Mouse (Mus musculus) intestine, postnatal 0 days (tissue): ENCODE data around the gene Fap. TPM values are rescaled to one million over a fixed set of nuclear protein-coding genes. Genes with fewer than 3 reads are reported as not detected.

Experiments
- ATAC-seq: fragments of 200-750 bp; cut with Nextera tagmentation; 2 replicates; pipeline ENCODE4 v1.8.0; 2017; ENCODE audit warnings: mild to moderate bottlenecking, moderate TSS enrichment, moderate library complexity
- H3K27ac ChIP-seq: fragments of 300-500 bp; sonication (generic); 2 replicates; pipeline ENCODE4 v1.5.1; 2014; ENCODE audit warnings: mild to moderate bottlenecking, low read depth, low read length, moderate library complexity
- H3K27me3 ChIP-seq: fragments of 300-500 bp; sonication (generic); replicated peaks from 2 replicates; pipeline ENCODE4 v1.6.1; 2014; ENCODE audit warnings: low read length, mixed read lengths; ENCODE audit not compliant: control insufficient read depth, insufficient read depth
- H3K36me3 ChIP-seq: fragments of 300-500 bp; sonication (generic); 2 replicates; pipeline ENCODE4 v1.6.1; 2014; ENCODE audit warnings: mild to moderate bottlenecking, moderate library complexity; ENCODE audit not compliant: control insufficient read depth, insufficient read depth
- H3K4me1 ChIP-seq: fragments of 300-500 bp; sonication (generic); replicated peaks from 2 replicates; pipeline ENCODE4 v1.6.1; 2014; ENCODE audit warnings: antibody characterized with exemption, low read length, mixed read lengths; ENCODE audit not compliant: control insufficient read depth, insufficient read depth
- H3K4me2 ChIP-seq: fragments of 300-500 bp; sonication (generic); replicated peaks from 2 replicates; pipeline ENCODE4 v1.6.1; 2014; ENCODE audit warnings: low read depth, mild to moderate bottlenecking, moderate library complexity
- H3K4me3 ChIP-seq: fragments of 300-500 bp; sonication (generic); 2 replicates; pipeline ENCODE4 v1.5.1; 2014; ENCODE audit warnings: low read depth, low read length
- H3K9ac ChIP-seq: fragments of 300-500 bp; sonication (generic); 2 replicates; pipeline ENCODE4 v1.6.1; 2014; ENCODE audit warnings: mild to moderate bottlenecking, low read depth, low read length
- H3K9me3 ChIP-seq: fragments of 300-500 bp; sonication (generic); 2 replicates; pipeline ENCODE4 v1.6.1; 2016; ENCODE audit warnings: mixed run types; ENCODE audit not compliant: control insufficient read depth
- CTCF ChIP-seq: sonication (generic); IDR thresholded peaks from 2 replicates; pipeline ENCODE4 v1.5.1; 2016; ENCODE audit warnings: low read depth, mild to moderate bottlenecking, control low read depth, antibody characterized with exemption, moderate library complexity
- WGBS: fragments of 180-500 bp; shearing (Covaris S2); extraction: QIAGEN DNeasy Blood & Tissue Kit; methylation state at CpG from one replicate; pipeline ENCODE4 v1.1.7; 2014; 5-methylcytosine and 5-hydroxymethylcytosine counted together
- polyA plus RNA-seq: library from polyadenylated mRNA; unstranded; fragments of >200 nt; fragmentation: Nextera tagmentation; extraction: Ambion mirVana; gene quantifications from 2 replicates; pipeline ENCODE4 v1.2.1, GENCODE M21; 2015

Fap gene
- polyA plus RNA-seq, 1 experiment from 2014 or later: 2.8 TPM

- Histone ChIP-seq H3K9ac (no peak overlapping the region), H3K9me3 (no peaks in the 10 kb centered on the region), H3K4me1 (no peaks in the 10 kb centered on the region), H3K4me2 (no peak overlapping the region), H3K36me3 (no peaks in the 10 kb centered on the region), H3K27ac (no peak overlapping the region), H3K4me3 (no peak overlapping the region), H3K27me3 (no peaks in the 10 kb centered on the region)
- ATAC-seq: no peak
- no peak for TF ChIP-seq CTCF
- WGBS: 68% methylated on average over 9 of the region's 9 CpGs
Observed at GRCm38 (mm10) chr2:62480285-62481198, 93.3 kb downstream of the Fap start.

- H3K4me2 ChIP-seq: no peak overlapping the region
- no peak for ATAC-seq
- no peaks in the 10 kb centered on the region for H3K4me1 ChIP-seq
- no peak for TF ChIP-seq CTCF
- WGBS: 90% methylated on average over 9 of the region's 9 CpGs
- H3K36me3 ChIP-seq: no peaks in the 10 kb centered on the region
- H3K9me3 ChIP-seq: no peaks in the 10 kb centered on the region
- no peak overlapping the region for H3K4me3 ChIP-seq
- no peak overlapping the region for H3K9ac ChIP-seq
- H3K27me3 ChIP-seq: no peaks in the 10 kb centered on the region
- no peak overlapping the region for H3K27ac ChIP-seq
Observed at GRCm38 (mm10) chr2:62469551-62469950, 104.3 kb downstream of the Fap start.

- no peak for TF ChIP-seq CTCF
- ATAC-seq: no peak
- Histone ChIP-seq H3K27ac (no peak overlapping the region), H3K27me3 (no peaks in the 10 kb centered on the region), H3K4me2 (no peak overlapping the region), H3K4me1 (no peaks in the 10 kb centered on the region), H3K9ac (no peak overlapping the region), H3K9me3 (no peaks in the 10 kb centered on the region), H3K36me3 (no peaks in the 10 kb centered on the region), H3K4me3 (no peak overlapping the region)
- 80% methylated on average over 2 of the region's 2 CpGs for WGBS
Observed at GRCm38 (mm10) chr2:62463287-62463686, 110.6 kb downstream of the Fap start.

GRCm38 (mm10) chr2:62462174-62462573, 111.7 kb downstream of the Fap start:
- no peak for TF ChIP-seq CTCF
- no peak for ATAC-seq
- Histone ChIP-seq H3K36me3 (no peaks in the 10 kb centered on the region), H3K27me3 (no peaks in the 10 kb centered on the region), H3K9ac (no peak overlapping the region), H3K4me1 (no peaks in the 10 kb centered on the region), H3K9me3 (no peaks in the 10 kb centered on the region), H3K27ac (no peak overlapping the region), H3K4me3 (no peak overlapping the region), H3K4me2 (no peak overlapping the region)
- 76% methylated on average over 2 of the region's 2 CpGs for WGBS

DNA sequence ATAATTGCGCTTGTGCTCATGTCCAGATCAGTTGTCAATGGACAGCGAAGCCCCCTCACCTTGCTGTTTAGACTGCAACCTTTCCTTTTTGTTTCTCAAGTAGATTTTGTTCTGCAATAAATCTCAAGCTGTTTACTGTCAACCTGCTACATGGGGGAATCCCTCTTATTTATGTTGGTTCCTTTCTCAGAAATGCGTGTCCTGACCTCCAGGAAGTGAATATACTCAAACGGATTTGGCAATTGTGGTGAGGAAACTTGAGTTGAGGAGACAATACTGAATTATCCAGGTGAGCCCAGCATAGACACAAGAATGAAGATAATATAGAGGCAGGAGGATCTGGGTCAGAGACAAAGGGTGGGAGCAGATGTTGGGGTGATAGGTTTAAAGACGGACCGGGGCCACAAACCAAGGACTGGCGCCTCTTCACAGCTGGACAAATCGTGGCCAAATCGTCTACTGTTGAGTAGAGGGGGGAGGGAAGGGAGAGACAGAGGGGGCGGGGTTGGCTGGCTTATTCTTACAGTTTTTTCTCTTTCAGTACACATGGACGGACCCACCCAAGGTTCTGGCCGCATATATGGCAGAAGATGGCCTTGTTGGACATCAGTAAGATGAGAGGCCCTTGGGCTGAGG, 112.9 kb downstream of the Fap start:
- no peak for ATAC-seq
- WGBS: 75% methylated on average over 12 of the region's 12 CpGs
- Histone ChIP-seq H3K4me1 (no peaks in the 10 kb centered on the region), H3K27ac (no peak overlapping the region), H3K4me2 (no peak overlapping the region), H3K36me3 (no peaks in the 10 kb centered on the region), H3K9ac (no peak overlapping the region), H3K9me3 (no peaks in the 10 kb centered on the region), H3K27me3 (no peaks in the 10 kb centered on the region), H3K4me3 (no peak overlapping the region)
- TF ChIP-seq CTCF: no peak

DNA sequence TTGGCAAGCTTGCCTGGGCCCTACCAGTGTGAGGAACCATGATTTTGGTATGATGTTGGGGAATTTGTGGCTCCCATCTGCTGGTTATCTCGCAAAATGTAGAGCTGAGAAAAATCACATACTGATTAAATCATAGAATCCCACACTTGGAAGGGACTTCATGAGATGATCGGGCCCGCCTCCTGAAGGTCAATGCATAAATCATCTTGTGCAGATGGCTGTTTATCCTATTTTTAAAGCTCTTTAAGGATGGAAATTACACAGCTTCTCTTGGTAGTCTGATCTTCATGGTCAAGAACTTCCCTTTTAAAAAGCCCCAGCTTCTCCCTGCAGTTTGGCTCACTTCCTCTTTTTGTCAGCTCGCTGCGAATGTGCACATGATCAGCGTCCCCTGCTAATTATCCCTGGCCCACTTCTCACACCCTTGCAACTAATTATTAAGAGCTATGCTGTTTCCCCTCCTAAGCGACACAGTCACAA, 113.6 kb downstream of the Fap start:
- WGBS: 60% methylated on average over 7 of the region's 7 CpGs
- no peaks in the 10 kb centered on the region for H3K9me3 ChIP-seq
- H3K27me3 ChIP-seq: no peaks in the 10 kb centered on the region
- no peak overlapping the region for H3K27ac ChIP-seq
- H3K36me3 ChIP-seq: no peaks in the 10 kb centered on the region
- ATAC-seq: no peak
- no peak overlapping the region for H3K9ac ChIP-seq
- no peak overlapping the region for H3K4me3 ChIP-seq
- H3K4me1 ChIP-seq: no peaks in the 10 kb centered on the region
- TF ChIP-seq CTCF: no peak
- H3K4me2 ChIP-seq: no peak overlapping the region
